Mouse (Mus musculus) neutrophil, adult 59 days (primary cell): ENCODE measurements around the gene Vdac2. TPM values are rescaled to one million over a fixed set of nuclear protein-coding genes. Genes with fewer than 3 reads are reported as not detected.

ENCODE experiments used
- total RNA-seq, 2 experiments: library from RNA; stranded (reverse); gene quantifications; 1 replicate in 1 of 2; 2 replicates in 1 of 2; pipeline ENCODE4 v1.2.4; 2023

Vdac2 gene
- total RNA-seq, result 100 to 1,000 TPM; 165 to 196 TPM

DNA sequence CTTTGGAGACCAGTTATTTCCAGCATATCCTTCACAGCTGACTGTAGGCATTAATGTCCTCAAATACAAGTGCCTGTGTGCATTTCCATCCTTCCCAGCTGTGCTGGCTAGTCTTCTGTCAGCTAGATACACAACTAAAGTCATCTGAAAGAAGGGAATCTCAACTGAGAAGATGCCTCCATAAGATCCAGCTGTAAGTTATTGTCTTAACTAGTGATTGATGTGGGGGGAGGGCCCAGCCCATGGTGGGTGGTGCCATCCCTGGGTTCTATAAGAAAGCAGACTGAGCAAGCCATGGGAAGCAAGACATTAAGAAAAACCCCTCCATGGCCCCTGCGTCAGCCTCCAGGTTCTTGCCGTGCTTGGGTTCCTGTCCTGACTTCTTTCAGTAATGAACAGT, at the start of gene Vdac2:
TSS of gene Vdac2 (plus strand) at position 301 of the 400 bp plus-strand sequence.

DNA sequence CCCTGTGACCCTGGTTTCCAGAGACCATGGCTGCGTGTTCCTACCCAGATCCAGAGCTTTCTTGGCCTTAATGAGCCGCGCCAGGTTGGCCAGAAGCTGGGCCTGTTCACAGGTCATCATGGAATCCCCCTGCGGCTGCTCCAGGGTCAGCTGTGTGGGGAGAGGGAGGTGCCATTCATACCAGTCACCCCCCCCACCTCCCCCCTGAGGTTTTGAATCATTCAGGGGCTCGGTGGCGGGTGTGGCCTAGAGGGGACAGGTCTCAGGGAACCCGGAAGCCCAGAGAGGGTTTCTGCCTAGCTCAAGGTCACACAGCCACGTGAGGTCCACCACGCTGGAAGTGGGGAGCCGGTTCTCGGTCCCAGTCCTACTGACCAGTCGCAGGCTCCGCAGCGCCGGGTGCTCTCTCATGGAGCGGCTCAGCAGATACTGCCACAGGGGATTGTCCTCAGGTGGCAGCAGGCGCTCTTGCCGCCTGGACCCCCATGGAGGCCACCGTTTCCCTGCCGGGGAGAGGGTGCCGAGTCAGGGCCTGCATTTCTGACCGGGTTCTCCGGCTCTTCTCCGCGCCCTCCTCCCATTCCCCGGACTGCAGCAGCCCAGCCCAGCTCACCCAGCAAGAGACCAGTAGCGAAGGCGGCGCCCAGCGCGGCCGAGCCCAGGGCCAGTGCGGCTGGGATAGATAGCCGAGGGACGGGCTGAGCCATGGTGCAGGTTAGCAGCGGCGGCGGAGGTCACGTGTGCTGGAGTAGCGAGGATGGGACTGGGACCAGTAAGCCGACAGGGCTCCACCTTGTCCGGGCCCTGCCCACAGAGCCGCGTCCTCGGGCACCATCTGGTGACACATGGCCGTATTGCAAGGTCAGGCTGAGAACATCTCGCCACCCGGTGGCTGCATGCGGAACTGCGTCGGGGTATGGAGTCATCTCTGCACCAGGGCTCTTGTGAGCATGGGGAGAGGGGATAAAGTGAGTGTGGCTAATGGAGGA, 23.4 kb downstream of the Vdac2 start, which contains the start of gene Comtd1:
TSS of gene Comtd1 (minus strand) at position 812 of the 989 bp plus-strand sequence.

Other genes with a start within 250 kb of the Vdac2 start
- gene Dupd1, start 110.7 kb upstream of the Vdac2 start, total RNA-seq, result not detected
- 10 to 100 TPM; 44.6 to 44.9 TPM for gene Samd8, start 74.7 kb upstream of the Vdac2 start, total RNA-seq
- not detected for gene Dusp13, start 74.1 kb upstream of the Vdac2 start, total RNA-seq
- 10 to 100 TPM; 32.5 to 37.4 TPM for gene Comtd1, start 23.7 kb downstream of the Vdac2 start, total RNA-seq
- 1 to 10 TPM; 2.0 to 3.2 TPM for gene Zfp503, start 164.4 kb downstream of the Vdac2 start, total RNA-seq
- gene Lrmda, start 194.5 kb downstream of the Vdac2 start, total RNA-seq, result 10 to 100 TPM; 15.8 to 15.9 TPM